Comparison of ENCODE assay signal across 29 mouse cellular contexts in the genomic region with DNA sequence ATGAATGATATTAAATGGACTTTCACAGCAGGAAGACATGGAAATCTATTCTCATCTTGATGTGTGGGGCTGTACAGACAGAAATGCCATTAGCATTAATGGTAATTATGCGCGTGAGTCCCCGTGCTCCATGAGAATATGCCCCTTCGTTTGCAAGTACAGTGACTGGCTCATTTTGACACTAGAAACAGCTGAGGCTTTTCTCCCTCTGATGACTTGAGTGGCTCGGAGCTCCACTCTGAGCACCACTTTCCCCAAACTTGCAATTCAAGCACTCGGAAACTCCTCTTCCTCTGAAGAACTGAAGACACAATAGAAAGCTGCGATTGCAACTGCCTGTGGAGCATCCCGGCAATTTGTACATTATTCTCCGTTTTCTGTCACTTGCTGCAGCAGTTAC.
DNase-seq lines count a peak whose midpoint lies in the region; ATAC-seq and TF ChIP-seq lines count a peak whose summit lies in the region.
"Had no signal": no experiment of that assay in that cellular context is flagged by ENCODE, and none has a peak within 500 bp of the region (broad histone marks: within the 10 kb centered on the region; RNA-seq: fewer than 3 reads in every experiment).

No protein-coding gene starts in this region.

- H3K27ac ChIP-seq in hindbrain, embryonic 12.5 days, result peak overlapping the region; percentile 68
- no peak overlapping the region for H3K27ac ChIP-seq in hindbrain, embryonic 11.5 days (ENCODE audit: low read depth, low read length)
- peak overlapping the region; percentile 86 for H3K27ac ChIP-seq in hindbrain, embryonic 14.5 days
- peak overlapping the region; percentile 67; the same call in 1 of the 2 replicates for H3K27ac ChIP-seq in midbrain, embryonic 14.5 days (replicated peaks; ENCODE audit: low read depth, low read length)
- H3K27ac ChIP-seq: intestine, embryonic 15.5 days; layer of hippocampus, adult 2 months; left cerebral cortex, adult 2 months; limb, embryonic 12.5 days; liver, embryonic 15.5 days; stomach, postnatal 0 days had no signal

- H3K9me3 ChIP-seq in hindbrain, embryonic 12.5 days (replicated peaks), result no peaks in the 10 kb centered on the region
- H3K9me3 ChIP-seq in hindbrain, embryonic 11.5 days (ENCODE audit: control insufficient read depth, low read length), result no peaks in the 10 kb centered on the region
- H3K9me3 ChIP-seq in hindbrain, embryonic 14.5 days (ENCODE audit: control insufficient read depth, low read length), result no peaks in the 10 kb centered on the region
- H3K9me3 ChIP-seq in midbrain, embryonic 14.5 days (ENCODE audit: control insufficient read depth, low read length), result no peaks in the 10 kb centered on the region
- H3K9me3 ChIP-seq: intestine, embryonic 15.5 days; limb, embryonic 12.5 days; liver, embryonic 15.5 days; neural tube, embryonic 15.5 days had no signal

- no peak overlapping the region for H3K9ac ChIP-seq in hindbrain, embryonic 12.5 days
- H3K9ac ChIP-seq in hindbrain, embryonic 11.5 days (ENCODE audit: low read depth, low read length), result no peak overlapping the region
- H3K9ac ChIP-seq in hindbrain, embryonic 14.5 days, result 0 out of 2 replicates have a peak overlapping the region, but pooled peaks have one; percentile 14
- H3K9ac ChIP-seq in midbrain, embryonic 14.5 days (replicated peaks; ENCODE audit: low read length), result no peak overlapping the region
- H3K9ac ChIP-seq: intestine, embryonic 15.5 days; limb, embryonic 12.5 days; liver, embryonic 15.5 days; lung, embryonic 14.5 days; neural tube, embryonic 15.5 days had no signal

- 71% methylated on average over 9 of the region's 9 CpGs for WGBS in hindbrain, embryonic 12.5 days
- WGBS in hindbrain, embryonic 11.5 days, result 78% methylated on average over 9 of the region's 9 CpGs
- 57% methylated on average over 9 of the region's 9 CpGs for WGBS in hindbrain, embryonic 14.5 days
- 67% methylated on average over 9 of the region's 9 CpGs for WGBS in midbrain, embryonic 14.5 days

- ATAC-seq in hindbrain, embryonic 12.5 days (ENCODE audit: low FRiP score), result 0 out of 2 replicates have a peak, but pooled peaks have one; percentile 41
- no peak for ATAC-seq in hindbrain, embryonic 11.5 days (ENCODE audit: low FRiP score)
- no peak for ATAC-seq in hindbrain, embryonic 14.5 days (ENCODE audit: low FRiP score)
- no peak for ATAC-seq in midbrain, embryonic 14.5 days (ENCODE audit: low FRiP score, low TSS enrichment)
- ATAC-seq: intestine, embryonic 15.5 days had no signal

- no peak overlapping the region for H3K4me3 ChIP-seq in hindbrain, embryonic 12.5 days
- H3K4me3 ChIP-seq in hindbrain, embryonic 11.5 days (ENCODE audit: low read depth, low read length), result no peak overlapping the region
- H3K4me3 ChIP-seq in hindbrain, embryonic 14.5 days (replicated peaks; ENCODE audit: low read length), result no peak overlapping the region
- H3K4me3 ChIP-seq in midbrain, embryonic 14.5 days (replicated peaks; ENCODE audit: low read depth, low read length), result no peak overlapping the region
- H3K4me3 ChIP-seq: intestine, embryonic 15.5 days; layer of hippocampus, adult 2 months; left cerebral cortex, adult 2 months; limb, embryonic 12.5 days; liver, embryonic 15.5 days; neural tube, embryonic 15.5 days had no signal

- no peak overlapping the region for H3K4me2 ChIP-seq in hindbrain, embryonic 12.5 days (replicated peaks)
- no peak overlapping the region for H3K4me2 ChIP-seq in hindbrain, embryonic 11.5 days (replicated peaks; ENCODE audit: low read depth, low read length)
- H3K4me2 ChIP-seq in hindbrain, embryonic 14.5 days (replicated peaks), result no peak overlapping the region
- no peak overlapping the region for H3K4me2 ChIP-seq in midbrain, embryonic 14.5 days (ENCODE audit: low read length)
- H3K4me2 ChIP-seq: heart, embryonic 11.5 days; intestine, embryonic 15.5 days; limb, embryonic 12.5 days; liver, embryonic 15.5 days; lung, embryonic 14.5 days; neural tube, embryonic 15.5 days had no signal

- TF ChIP-seq POLR2A in brain, embryonic 14.5 days (IDR thresholded peaks at IDR 0.05; ENCODE audit: borderline replicate concordance, extremely low read depth, insufficient read depth, insufficient read length, poor library complexity, severe bottlenecking), result no peak

- TF ChIP-seq CTCF in brain, embryonic 14.5 days (IDR thresholded peaks at IDR 0.05; ENCODE audit: borderline replicate concordance, extremely low read depth, insufficient read depth, insufficient read length), result no peak

- no peak for DNase-seq in hindbrain, embryonic 11.5 days (ENCODE audit: low spot score)
- DNase-seq in brain, embryonic 14.5 days (ENCODE audit: low read depth), result peak; percentile 63
- DNase-seq in hindbrain, embryonic 14.5 days (ENCODE audit: low spot score), result no peak
- no peak for DNase-seq in midbrain, embryonic 14.5 days
- no peak for DNase-seq in right cerebral cortex, postnatal 36 days (ENCODE audit: low spot score in 2 of 2)
- no peak for DNase-seq in cerebellum, postnatal 10 days
- DNase-seq: adrenal gland, adult 2 months; adrenal gland, postnatal 36 days; B cell, adult 2 months; cerebellum, adult 2 months; cerebellum, postnatal 25 days; gastrocnemius, postnatal 25 days; heart, adult 18-20 months; kidney, adult 2 months; kidney, postnatal 36 days; lung, embryonic 14.5 days; lung, postnatal 14 days; right cerebral cortex, postnatal 4 days; thymus, adult 18-20 months; thymus, postnatal 25 days had no signal

- H3K27me3 ChIP-seq in hindbrain, embryonic 12.5 days, result 0 out of 2 replicates have a peak, but pooled peaks cover 5% of the 10 kb centered on the region
- no peaks in the 10 kb centered on the region for H3K27me3 ChIP-seq in hindbrain, embryonic 11.5 days (ENCODE audit: control insufficient read depth, insufficient read depth, low read length)
- H3K27me3 ChIP-seq in hindbrain, embryonic 14.5 days (ENCODE audit: control insufficient read depth, insufficient read depth, low read length), result no peaks in the 10 kb centered on the region
- no peaks in the 10 kb centered on the region for H3K27me3 ChIP-seq in midbrain, embryonic 14.5 days (ENCODE audit: control insufficient read depth, insufficient read depth, low read length)
- H3K27me3 ChIP-seq: neural tube, embryonic 15.5 days had no signal

- H3K4me1 ChIP-seq in hindbrain, embryonic 12.5 days, result peaks cover 28% of the 10 kb centered on the region
- H3K4me1 ChIP-seq in hindbrain, embryonic 11.5 days (replicated peaks; ENCODE audit: control insufficient read depth, insufficient read depth, low read length), result 0 out of 2 replicates have a peak, but pooled peaks cover 3% of the 10 kb centered on the region
- peaks cover 38% of the 10 kb centered on the region for H3K4me1 ChIP-seq in hindbrain, embryonic 14.5 days (replicated peaks; ENCODE audit: control insufficient read depth, insufficient read depth, low read length)
- H3K4me1 ChIP-seq in midbrain, embryonic 14.5 days (ENCODE audit: control insufficient read depth, insufficient read depth, low read length), result peaks cover 43% of the 10 kb centered on the region
- H3K4me1 ChIP-seq: liver, embryonic 15.5 days had no signal

- no peaks in the 10 kb centered on the region for H3K36me3 ChIP-seq in hindbrain, embryonic 12.5 days
- no peaks in the 10 kb centered on the region for H3K36me3 ChIP-seq in hindbrain, embryonic 11.5 days (ENCODE audit: control insufficient read depth, insufficient read depth, low read length)
- no peaks in the 10 kb centered on the region for H3K36me3 ChIP-seq in hindbrain, embryonic 14.5 days (replicated peaks; ENCODE audit: control insufficient read depth, insufficient read depth)
- no peaks in the 10 kb centered on the region for H3K36me3 ChIP-seq in midbrain, embryonic 14.5 days (ENCODE audit: control insufficient read depth, insufficient read depth, low read length)
- H3K36me3 ChIP-seq: intestine, embryonic 15.5 days; limb, embryonic 12.5 days; liver, embryonic 15.5 days; neural tube, embryonic 15.5 days had no signal
